Mouse (Mus musculus) kidney, embryonic 16.5 days (tissue): ENCODE results near the gene Esyt2. TPM values are rescaled to one million over a fixed set of nuclear protein-coding genes. Genes with fewer than 3 reads are reported as not detected.
A peak's percentile ranks its signal among the peaks of the same experiment; 100 is the strongest.

ENCODE experiments used
- ATAC-seq: fragments of 200-750 bp; cut with Nextera tagmentation; 2 replicates; pipeline ENCODE4 v1.8.0; 2017; ENCODE audit warnings: moderate TSS enrichment; ENCODE audit not compliant: low FRiP score, low TSS enrichment
- H3K27ac ChIP-seq: fragments of 300-500 bp; sonication (generic); 2 replicates; pipeline ENCODE4 v1.5.1; 2014; ENCODE audit warnings: low read length
- H3K27me3 ChIP-seq: fragments of 300-500 bp; sonication (generic); 2 replicates; pipeline ENCODE4 v1.6.1; 2014; ENCODE audit warnings: low read length, control low read depth, mixed read lengths; ENCODE audit not compliant: insufficient read depth
- H3K36me3 ChIP-seq: fragments of 300-500 bp; sonication (generic); 2 replicates; pipeline ENCODE4 v1.6.1; 2014; ENCODE audit warnings: low read length, control low read depth, mixed read lengths; ENCODE audit not compliant: insufficient read depth
- H3K4me1 ChIP-seq: fragments of 300-500 bp; sonication (generic); 2 replicates; pipeline ENCODE4 v1.6.1; 2014; ENCODE audit warnings: low read length, control low read depth, mixed read lengths; ENCODE audit not compliant: insufficient read depth
- H3K4me2 ChIP-seq: fragments of 300-500 bp; sonication (generic); replicated peaks from 2 replicates; pipeline ENCODE4 v1.6.1; 2014; ENCODE audit warnings: low read depth, low read length
- H3K4me3 ChIP-seq: fragments of 300-500 bp; sonication (generic); 2 replicates; pipeline ENCODE4 v1.5.1; 2014; ENCODE audit warnings: mild to moderate bottlenecking, low read length
- H3K9ac ChIP-seq: fragments of 300-500 bp; sonication (generic); replicated peaks from 2 replicates; pipeline ENCODE4 v1.6.1; 2014; ENCODE audit warnings: low read length
- H3K9me3 ChIP-seq: fragments of 300-500 bp; sonication (generic); 2 replicates; pipeline ENCODE4 v1.6.1; 2016; ENCODE audit warnings: low read length, control low read depth
- WGBS: fragments of 180-500 bp; shearing (Covaris S2); extraction: QIAGEN DNeasy Blood & Tissue Kit; methylation state at CpG from one replicate; pipeline ENCODE4 v1.1.7; 2014; 5-methylcytosine and 5-hydroxymethylcytosine counted together
- polyA plus RNA-seq: library from polyadenylated mRNA; unstranded; fragments of >200 nt; fragmentation: Nextera tagmentation; extraction: Ambion mirVana; gene quantifications from 2 replicates; pipeline ENCODE4 v1.2.1, GENCODE M21; 2015

Gene Esyt2
- polyA plus RNA-seq, 1 experiment from 2014 or later: 17.5 TPM

DNA sequence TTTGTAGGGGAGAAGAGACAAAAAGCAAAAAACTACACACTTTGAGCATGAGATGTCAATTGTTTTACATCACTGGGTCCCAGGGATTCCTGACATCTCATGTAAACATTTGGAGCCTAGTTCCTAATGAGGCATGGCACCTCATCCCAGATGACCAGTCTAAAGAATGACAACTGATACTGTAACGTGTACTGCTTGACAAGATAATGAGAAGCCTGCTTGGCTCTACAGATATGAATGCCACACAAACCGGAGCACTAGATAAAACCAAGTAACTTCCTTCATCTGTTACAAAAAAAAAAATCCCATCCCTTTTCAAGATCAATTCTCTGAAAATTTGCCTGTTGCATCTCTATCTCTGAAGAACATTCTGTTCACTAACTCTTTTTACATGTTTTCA is 4.0 kb upstream of the Esyt2 start:
- Histone ChIP-seq H3K9me3 (no peaks in the 10 kb centered on the region), H3K27ac (no peak overlapping the region), H3K27me3 (no peaks in the 10 kb centered on the region), H3K4me1 (peaks cover 8% of the 10 kb centered on the region; the same call in 1 of the 2 replicates), H3K4me3 (no peak overlapping the region), H3K36me3 (no peaks in the 10 kb centered on the region), H3K4me2 (no peak overlapping the region), H3K9ac (no peak overlapping the region)
- 46% methylated on average over 2 of the region's 2 CpGs for WGBS
- no peak for ATAC-seq

DNA sequence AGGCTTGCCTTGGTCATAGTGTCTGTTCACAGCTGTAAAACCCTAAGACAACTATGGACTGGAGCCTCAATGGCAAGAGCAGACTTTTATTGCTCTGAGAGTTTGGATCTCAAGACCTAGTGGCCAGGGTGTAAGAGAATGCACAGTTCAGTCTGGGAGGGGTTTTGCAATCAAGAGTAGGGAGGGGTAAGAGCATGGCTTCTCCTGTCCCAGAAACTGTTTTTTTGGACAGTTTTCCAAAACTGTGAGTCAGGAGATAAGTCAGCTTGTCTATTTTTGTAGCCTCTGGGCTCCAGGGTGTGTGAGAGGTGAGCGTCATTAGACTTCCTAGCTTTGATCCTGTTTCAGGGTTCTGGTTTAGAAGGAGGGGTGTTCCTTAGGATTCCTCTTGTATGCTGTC is 2.5 kb upstream of the Esyt2 start:
- H3K4me1 ChIP-seq: peaks cover 13% of the 10 kb centered on the region
- H3K4me3 ChIP-seq: no peak overlapping the region
- no peaks in the 10 kb centered on the region for H3K27me3 ChIP-seq
- no peak overlapping the region for H3K4me2 ChIP-seq
- no peak overlapping the region for H3K27ac ChIP-seq
- H3K36me3 ChIP-seq: no peaks in the 10 kb centered on the region
- no peaks in the 10 kb centered on the region for H3K9me3 ChIP-seq
- ATAC-seq: no peak
- 65% methylated on average over 1 of the region's 1 CpGs for WGBS
- H3K9ac ChIP-seq: no peak overlapping the region

DNA sequence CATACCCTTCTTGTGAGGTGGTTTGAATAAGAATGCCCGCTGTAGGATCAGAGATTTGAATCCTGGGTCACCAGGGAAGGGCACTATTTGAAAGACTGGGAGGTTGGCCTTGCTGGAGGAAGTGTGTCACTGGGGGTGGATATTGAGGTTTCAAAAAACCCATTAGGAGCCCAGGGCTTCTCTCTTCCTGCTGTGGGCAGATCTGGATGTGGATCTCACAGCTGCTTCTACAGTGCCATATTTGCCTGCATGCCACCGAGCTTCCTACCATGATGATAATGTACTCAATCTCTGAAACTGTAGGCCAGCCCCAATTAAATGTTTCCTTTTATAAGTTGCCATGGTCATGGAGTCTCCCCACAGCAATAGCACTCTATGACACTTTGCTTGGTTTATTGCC is 1.8 kb upstream of the Esyt2 start:
- H3K27ac ChIP-seq: no peak overlapping the region
- 88% methylated on average over 2 of the region's 2 CpGs for WGBS
- H3K4me1 ChIP-seq: peaks cover 13% of the 10 kb centered on the region
- H3K4me2 ChIP-seq: no peak overlapping the region
- no peak overlapping the region for H3K4me3 ChIP-seq
- H3K9ac ChIP-seq: no peak overlapping the region
- ATAC-seq: no peak
- no peaks in the 10 kb centered on the region for H3K36me3 ChIP-seq
- H3K27me3 ChIP-seq: no peaks in the 10 kb centered on the region
- H3K9me3 ChIP-seq: no peaks in the 10 kb centered on the region

DNA sequence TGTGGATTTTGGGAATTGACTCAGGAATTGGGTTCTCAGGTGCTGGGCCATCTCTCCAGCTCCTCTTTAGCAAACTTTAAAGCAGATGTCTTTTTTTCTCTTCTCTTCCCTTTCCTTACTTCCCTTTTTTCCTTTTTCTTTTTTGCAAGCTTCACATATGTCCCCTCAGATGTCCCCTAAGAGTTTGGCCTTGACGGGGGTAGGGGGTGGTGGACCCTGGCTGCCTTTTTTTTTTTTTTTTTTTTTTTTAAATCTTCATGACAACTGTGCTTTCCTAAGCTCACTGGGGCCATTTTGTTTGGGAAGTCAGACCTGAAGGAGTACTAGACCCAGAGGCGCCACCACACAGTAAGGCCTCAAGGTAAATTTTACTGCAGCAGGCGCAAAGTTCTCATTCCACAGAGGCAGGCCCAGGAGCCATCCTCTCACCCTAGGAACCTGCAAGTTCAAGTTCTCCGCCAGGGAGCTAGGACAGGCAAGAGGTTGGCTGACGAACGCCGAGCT is 795 bp upstream of the Esyt2 start:
- H3K4me1 ChIP-seq: peaks cover 13% of the 10 kb centered on the region
- ATAC-seq: no peak

DNA sequence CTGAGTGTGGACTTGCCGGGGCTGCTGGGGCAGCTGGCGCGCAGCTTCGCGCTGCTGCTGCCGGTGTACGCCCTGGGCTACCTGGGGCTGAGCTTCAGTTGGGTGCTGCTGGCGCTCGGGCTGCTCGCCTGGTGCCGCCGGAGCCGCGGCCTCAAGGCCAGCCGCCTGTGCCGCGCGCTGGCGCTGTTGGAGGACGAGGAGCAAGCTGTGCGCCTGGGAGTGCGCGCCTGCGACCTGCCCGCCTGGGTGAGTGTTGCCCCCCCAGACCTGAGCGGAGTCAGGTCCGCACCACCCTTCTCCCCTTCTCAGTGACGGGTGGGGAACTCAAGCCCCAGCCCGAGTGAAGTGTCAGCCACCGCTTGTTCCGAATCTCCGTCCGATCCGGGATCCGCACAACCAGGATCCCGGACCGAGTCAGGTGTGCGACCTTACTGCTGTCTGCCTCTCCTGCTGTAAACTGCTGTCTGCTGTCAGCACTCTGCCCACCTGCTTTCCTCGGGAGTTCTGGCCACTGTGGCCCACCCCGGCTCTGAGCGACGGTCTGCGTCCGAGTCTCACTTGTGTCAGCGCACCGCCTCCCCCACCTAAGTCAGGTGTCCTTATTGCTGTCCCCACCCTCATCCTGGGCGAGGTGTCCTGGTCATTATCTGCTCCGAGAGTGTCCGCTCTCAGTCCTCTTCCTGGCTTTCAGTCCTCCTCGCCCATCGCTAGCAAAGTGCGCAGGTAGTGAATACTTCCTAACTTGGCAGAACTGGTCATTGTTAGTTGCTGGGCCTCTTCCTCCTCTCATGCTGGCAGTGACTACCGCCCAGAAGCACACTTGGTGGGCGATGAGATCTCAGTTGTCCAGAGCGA is 658 bp downstream of the Esyt2 start:
- no peaks in the 10 kb centered on the region for H3K27me3 ChIP-seq
- no peak for ATAC-seq
- H3K27ac ChIP-seq: peak overlapping the region; percentile 95
- H3K4me1 ChIP-seq: peaks cover 13% of the 10 kb centered on the region
- H3K4me3 ChIP-seq: peak overlapping the region; percentile 71
- H3K9me3 ChIP-seq: no peaks in the 10 kb centered on the region
- H3K4me2 ChIP-seq: peak overlapping the region; percentile 86
- under 1% methylated on average over 55 of the region's 55 CpGs for WGBS
- H3K36me3 ChIP-seq: no peaks in the 10 kb centered on the region
- peak overlapping the region; percentile 97 for H3K9ac ChIP-seq

More for the DNA sequence above, 795 bp upstream of the Esyt2 start:
- H3K27me3 ChIP-seq: no peaks in the 10 kb centered on the region
- WGBS: 0% methylated on average over 7 of the region's 7 CpGs
- no peaks in the 10 kb centered on the region for H3K36me3 ChIP-seq
- peak overlapping the region; percentile 71 for H3K4me3 ChIP-seq
- H3K4me2 ChIP-seq: peak overlapping the region; percentile 86
- H3K9me3 ChIP-seq: no peaks in the 10 kb centered on the region
- H3K9ac ChIP-seq: peak overlapping the region; percentile 97
- peak overlapping the region; percentile 99 for H3K27ac ChIP-seq

DNA sequence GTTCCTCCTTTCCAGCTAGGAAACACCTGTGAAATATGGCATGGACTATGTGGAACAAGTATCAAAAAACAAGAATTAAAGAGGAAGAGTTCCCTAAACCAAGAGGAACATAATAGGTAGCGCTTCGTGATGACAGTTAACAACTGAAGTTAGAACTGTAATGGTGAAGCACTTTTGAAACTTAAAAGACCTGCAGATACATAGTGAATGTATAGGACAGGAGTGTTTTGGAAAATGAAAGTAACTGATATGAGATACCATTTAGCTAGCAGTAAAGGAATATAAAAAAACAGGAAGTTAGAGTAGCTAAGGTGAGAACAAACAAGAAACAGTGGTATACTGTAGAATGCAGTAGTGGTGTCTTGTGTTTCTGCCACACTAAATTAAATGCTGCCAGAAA is 1.9 kb downstream of the Esyt2 start:
- Histone ChIP-seq H3K4me3 (no peak overlapping the region), H3K9me3 (no peaks in the 10 kb centered on the region), H3K4me1 (peaks cover 13% of the 10 kb centered on the region), H3K4me2 (no peak overlapping the region), H3K36me3 (no peaks in the 10 kb centered on the region), H3K9ac (no peak overlapping the region), H3K27ac (no peak overlapping the region), H3K27me3 (no peaks in the 10 kb centered on the region)
- WGBS: 96% methylated on average over 2 of the region's 2 CpGs
- no peak for ATAC-seq

DNA sequence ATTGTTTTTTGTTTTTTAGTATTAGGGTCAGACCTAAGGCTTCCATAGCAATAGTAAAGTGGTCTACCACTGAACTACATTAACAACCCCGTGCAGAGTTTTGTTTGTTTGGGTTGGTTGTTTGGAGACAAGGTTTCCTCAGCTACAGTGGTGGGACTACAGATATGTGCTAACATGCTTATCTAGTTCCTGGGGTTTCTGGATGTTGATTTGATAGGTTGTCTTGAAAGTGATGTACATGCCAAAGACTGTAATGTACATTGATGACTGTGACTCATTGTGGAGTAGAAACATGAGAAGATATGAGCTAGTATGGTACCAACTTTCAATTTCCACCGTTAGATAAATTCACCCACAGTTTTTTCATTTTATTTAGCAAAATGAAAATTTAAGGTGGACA is 2.5 kb downstream of the Esyt2 start:
- no peaks in the 10 kb centered on the region for H3K36me3 ChIP-seq
- no peak overlapping the region for H3K4me3 ChIP-seq
- 78% methylated on average over 2 of the region's 2 CpGs for WGBS
- H3K27me3 ChIP-seq: no peaks in the 10 kb centered on the region
- no peak overlapping the region for H3K27ac ChIP-seq
- no peak for ATAC-seq
- no peak overlapping the region for H3K9ac ChIP-seq
- H3K4me1 ChIP-seq: peaks cover 13% of the 10 kb centered on the region
- H3K4me2 ChIP-seq: no peak overlapping the region
- H3K9me3 ChIP-seq: no peaks in the 10 kb centered on the region

DNA sequence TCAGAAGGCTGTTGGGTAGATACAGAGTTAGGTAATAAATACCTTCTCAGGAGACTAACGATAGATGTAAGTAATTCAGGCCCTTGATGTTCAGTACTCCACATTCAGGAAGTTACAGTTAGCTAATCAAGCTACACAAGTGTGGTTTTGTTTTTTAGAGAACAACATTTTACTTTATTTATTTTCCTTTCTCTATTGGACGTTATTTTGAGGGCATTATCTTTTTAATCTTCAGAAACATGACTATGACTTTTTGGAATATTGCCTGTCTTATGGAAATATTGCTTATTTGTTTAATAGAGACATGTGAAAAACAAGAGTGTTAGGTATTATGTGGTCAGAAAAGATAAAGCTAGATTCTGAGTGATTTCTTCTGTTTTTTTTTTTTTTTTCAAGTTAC is 12.2 kb downstream of the Esyt2 start:
- H3K36me3 ChIP-seq: no peaks in the 10 kb centered on the region
- no peaks in the 10 kb centered on the region for H3K27me3 ChIP-seq
- 72% methylated on average over 2 of the region's 2 CpGs for WGBS
- no peak overlapping the region for H3K4me3 ChIP-seq
- no peak overlapping the region for H3K4me2 ChIP-seq
- H3K9me3 ChIP-seq: no peaks in the 10 kb centered on the region
- no peak overlapping the region for H3K9ac ChIP-seq
- no peak for ATAC-seq
- H3K27ac ChIP-seq: no peak overlapping the region
- H3K4me1 ChIP-seq: no peaks in the 10 kb centered on the region

DNA sequence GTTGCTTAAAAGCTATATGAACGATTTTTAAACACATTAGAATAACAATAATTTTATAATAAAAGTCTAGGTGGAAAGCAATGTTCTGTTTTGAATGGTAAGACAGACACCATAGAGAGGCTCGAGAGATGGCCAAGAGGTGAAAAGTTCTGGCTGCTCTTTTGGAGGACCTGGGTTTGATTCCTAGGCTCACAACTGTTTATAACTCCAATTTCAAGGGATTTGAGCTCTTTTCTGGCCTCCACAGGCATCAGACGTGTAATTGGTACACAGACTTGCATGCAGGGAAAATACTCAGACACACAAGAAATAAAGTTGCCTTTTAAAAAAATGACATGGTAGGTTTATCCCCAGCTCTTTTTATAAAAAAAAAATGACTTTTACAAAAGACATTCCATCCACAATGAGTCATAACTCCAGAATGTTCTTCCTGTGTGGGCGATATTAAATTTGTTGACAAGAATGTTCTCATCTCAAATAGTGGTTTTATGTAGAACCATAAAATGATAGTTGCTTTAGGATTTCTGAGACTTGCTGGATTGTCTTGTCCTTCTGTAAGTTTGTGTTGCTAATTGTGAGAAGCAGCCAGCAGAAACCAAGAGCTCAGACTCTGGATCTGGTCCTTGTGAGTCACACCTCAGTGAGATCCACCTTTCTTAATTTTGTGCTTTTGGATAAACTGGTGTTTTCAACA is 12.8 kb downstream of the Esyt2 start:
- no peak overlapping the region for H3K27ac ChIP-seq
- 73% methylated on average over 4 of the region's 4 CpGs for WGBS
- H3K27me3 ChIP-seq: no peaks in the 10 kb centered on the region
- no peaks in the 10 kb centered on the region for H3K36me3 ChIP-seq
- no peak overlapping the region for H3K9ac ChIP-seq
- H3K4me2 ChIP-seq: no peak overlapping the region
- ATAC-seq: no peak
- H3K4me3 ChIP-seq: no peak overlapping the region
- no peaks in the 10 kb centered on the region for H3K4me1 ChIP-seq
- H3K9me3 ChIP-seq: no peaks in the 10 kb centered on the region

DNA sequence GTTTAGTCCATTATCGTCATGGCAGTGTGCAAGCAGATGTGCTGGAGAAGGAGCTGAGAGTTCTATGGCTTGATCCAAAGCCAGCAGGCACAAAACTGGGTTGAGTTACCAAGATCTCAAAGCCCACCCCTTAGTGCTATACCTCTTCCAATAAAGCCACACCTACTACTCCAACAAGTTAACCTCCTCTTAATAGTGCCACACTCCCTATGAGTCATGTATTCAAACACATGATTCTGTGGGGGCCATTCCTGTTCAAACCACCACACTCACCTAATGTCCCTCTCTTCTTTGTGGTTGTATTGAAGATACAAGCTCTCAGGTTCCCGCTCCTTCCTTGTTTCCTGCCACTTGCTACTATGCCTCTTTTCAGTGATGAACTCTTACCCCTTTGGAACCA is 18.9 kb downstream of the Esyt2 start:
- no peaks in the 10 kb centered on the region for H3K36me3 ChIP-seq
- no peak overlapping the region for H3K27ac ChIP-seq
- H3K4me3 ChIP-seq: no peak overlapping the region
- no peak for ATAC-seq
- H3K4me2 ChIP-seq: no peak overlapping the region
- H3K27me3 ChIP-seq: no peaks in the 10 kb centered on the region
- H3K9me3 ChIP-seq: no peaks in the 10 kb centered on the region
- no peak overlapping the region for H3K9ac ChIP-seq
- no peaks in the 10 kb centered on the region for H3K4me1 ChIP-seq
- 89% methylated on average over 2 of the region's 2 CpGs for WGBS
